Mouse (Mus musculus) kidney, postnatal 10 days (tissue): ENCODE measurements around the gene Tlcd2.

Experiments used
- DNase-seq: peaks from one replicate; pipeline ENCODE4 v3.0.0; 2021; ENCODE audit warnings: mixed read lengths

Gene Tlcd2

DNA sequence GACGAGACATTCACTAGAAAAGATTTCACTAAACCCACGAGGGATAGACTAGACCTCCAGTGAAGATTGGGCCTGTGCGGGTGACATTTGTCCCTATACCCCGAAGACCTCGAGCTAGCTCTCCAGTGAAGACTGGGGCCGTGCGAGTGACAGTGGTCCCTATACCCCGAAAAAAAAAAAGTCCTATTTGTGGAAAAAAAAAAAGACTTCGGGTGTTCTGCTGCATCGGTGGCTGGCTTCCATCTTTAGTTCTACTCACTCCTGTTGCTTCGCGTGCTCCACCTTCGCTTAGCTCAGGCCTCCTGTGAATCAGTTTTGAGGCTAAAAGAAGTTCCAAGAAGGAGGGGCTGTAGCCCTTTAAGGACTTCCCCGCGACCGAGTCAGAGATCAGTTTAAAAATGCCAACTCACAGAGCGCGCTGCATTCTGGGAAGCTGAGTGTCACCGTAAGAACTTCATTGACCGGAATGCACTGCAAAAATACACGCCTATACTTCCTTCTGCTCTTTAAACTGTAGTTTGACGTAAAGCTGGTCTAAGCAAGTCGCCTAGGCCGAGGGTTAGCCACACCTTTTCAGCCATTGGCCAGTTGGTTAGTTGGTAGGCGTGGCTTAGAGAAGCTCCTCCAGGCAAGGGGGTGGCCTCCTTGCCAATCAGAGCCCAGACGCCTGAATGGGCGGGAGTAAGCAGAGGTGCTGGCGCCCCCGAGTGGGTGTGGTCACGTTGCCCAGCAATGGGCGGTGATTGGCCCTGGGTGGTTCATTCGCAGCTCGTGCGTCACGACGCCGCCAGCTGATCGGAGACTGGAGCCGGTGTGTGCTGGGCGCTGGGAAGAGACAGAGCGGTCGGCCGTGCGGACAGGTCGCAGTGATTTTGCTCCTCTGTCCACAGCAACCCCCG, at the start of gene Tlcd2:
Tlcd2 (plus strand) TSS at position 872 of the 899 bp plus-strand sequence.
- DNase-seq = peak; percentile 100

DNA sequence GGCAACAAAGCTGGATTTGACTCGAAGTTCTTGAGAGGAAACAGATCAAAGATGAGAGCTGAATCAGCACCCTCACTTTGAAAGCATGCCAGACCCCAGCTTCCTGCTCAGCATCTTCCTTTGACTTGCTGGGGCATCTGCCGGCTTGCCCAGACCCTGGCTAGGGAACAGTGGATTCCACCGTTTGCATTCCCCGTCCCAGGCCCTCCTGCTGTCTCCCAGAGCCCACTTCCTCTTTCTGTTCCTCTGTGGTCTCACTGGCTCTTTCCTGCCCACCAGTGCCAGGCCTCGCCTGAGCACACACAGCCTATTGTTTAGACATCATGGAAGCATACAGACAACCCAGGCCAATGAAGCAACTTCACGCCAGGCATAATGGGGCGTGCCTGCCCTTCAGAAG, 46.4 kb upstream of the Tlcd2 start:
- DNase-seq = no peak

DNA sequence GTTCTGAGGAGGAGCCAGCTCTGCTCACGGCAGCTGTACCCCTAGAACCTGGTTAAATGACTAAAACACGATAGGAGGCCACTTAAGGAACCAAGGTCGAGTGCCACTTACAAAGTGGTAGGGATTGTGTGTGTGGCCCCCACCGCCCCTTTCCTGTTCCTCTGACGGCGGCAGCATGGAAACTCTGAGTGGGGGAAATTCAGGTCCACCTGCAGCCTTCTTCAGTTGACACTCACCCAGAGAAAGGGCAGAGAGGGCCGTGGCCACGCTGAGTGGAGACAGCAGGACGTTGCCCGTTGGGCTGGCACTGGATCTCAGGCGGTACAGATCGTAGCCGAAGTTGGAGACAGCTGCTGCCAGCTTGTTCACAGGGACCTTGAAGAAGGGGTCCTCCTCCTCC, 45.5 kb upstream of the Tlcd2 start:
- DNase-seq = no peak

DNA sequence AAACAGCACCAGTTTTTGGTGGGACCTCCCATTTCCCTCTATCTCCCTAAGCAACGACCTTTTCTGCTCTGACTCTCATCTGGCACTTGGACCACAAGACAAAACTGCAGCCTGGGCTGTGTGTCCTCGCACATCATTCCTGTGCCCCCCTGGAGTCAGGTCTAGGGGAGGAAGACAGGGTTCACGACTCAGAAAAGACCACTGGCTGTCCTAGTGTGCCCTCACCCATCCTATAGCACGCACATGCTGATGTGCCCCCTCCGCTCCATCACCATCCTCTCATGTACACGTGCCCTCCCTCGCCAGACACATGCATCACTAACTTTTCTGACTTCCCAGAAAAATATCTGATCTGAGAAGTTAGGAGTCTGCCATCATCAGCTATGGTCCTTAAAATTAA, 41.5 kb upstream of the Tlcd2 start:
- DNase-seq = no peak

DNA sequence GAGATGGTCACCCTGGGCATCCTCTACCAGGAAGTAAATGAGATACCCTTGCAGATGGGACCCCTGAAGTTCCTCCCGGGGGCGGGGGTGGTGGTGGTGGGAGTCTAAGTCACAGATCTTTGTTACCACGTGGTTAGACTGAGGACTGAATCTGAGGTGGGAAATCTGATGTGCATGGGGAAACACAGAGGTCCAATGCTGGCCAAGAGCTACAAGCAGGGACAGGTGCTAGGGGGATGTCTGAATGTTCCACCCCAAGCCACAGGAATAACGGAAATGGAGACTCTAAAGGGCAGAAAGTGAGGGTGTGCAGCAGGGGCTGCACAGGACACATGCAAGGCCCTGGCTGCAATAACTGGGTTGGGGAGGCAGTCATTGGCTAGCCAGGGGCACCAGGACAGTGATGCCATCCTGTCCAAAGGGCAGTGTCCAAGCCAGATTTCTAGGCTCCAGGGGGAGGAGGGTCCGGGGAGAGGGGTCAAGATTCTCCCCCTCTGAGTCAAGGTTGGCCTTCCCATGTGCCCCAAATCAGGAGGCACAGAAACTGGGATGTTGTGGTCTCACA, 40.6 kb upstream of the Tlcd2 start:
- DNase-seq = no peak

DNA sequence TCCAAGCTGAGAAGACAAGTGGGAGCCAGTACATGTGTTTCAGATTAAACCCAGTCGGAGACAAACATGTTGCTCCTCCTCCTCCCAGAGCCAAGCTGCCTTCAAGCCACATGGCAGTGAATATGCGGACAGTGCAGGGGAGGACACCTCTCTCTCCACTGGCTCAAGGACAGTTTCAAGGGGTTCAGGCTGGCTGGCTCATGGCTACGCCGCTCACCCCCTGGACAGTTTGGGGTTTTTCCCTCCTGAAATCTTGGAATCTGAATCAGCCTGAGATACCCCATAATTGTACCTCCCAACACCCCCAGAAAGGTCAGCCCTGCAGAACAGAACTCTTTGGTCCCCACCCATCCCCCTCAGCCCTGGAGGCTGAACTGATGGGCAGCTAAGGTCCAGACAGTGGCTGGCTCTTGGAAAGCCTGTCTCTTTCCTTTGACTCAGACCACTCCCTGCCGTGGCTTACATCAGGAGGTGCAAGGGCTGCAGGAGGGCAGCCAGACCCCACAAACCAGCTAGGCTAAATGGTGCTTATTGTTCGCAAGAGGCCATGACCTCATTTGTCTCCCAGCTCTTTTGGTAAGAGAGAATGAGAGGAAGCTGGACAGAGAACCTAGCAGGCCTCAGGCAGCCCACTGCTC, 40.0 kb upstream of the Tlcd2 start:
- no peak for DNase-seq

DNA sequence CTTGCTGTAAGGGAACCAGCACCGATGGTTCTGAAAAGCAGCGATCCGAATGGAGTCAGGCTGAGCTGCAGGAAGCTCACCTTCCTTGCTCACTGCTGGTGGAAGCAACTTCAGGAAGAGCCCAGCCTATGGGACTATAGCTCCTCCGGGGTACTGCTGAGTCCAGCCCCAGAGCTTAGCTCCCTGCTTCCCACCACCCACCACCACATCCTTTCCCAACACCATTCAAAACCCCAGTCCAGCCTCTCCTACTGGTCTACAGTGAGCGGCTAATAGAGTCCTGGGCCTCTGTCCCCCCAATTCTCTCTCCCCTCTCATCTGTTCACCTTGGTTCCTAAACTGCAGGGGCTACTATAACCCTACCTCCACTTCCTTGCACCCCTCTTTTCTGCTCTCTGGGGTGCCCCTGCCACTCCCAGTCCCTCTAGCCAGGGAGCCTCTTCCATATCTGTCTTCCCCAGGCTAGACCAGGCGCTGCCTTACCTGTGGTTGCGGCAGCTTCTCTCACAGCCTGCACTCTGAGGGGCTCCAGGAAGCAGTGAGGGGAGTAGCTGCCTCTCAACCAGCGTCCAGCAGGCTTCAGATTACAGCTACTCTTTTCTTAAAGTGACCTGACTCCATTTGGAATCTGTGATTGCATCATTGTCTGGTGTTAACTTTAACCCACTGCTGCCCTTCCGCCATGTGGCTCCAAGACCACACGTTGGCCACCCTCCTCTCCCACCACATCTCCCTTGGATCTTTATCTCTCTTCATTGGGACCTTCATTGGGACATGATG, 39.3 kb upstream of the Tlcd2 start, which contains the start of gene Serpinf1:
Serpinf1 (minus strand) TSS at position 689 of the 780 bp plus-strand sequence.
- no peak for DNase-seq

DNA sequence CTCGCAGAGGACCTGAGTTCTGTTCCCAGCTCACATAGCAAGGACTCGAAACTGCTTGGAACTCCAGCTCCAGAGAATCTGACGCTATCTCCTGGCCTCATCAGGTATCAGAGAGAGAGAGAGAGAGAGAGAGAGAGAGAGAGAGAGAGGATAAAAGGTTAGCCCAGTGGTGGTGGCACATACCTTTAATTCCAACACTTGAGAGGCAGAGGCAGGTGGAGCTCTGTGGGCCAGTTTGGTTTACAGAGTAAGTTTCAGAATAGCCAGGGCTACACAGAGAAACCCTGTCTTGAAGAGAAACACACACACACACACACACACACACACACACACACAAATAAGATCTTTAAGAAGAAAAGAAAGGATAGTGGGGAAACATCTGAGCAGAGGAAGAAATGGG, 38.4 kb upstream of the Tlcd2 start:
- no peak for DNase-seq

DNA sequence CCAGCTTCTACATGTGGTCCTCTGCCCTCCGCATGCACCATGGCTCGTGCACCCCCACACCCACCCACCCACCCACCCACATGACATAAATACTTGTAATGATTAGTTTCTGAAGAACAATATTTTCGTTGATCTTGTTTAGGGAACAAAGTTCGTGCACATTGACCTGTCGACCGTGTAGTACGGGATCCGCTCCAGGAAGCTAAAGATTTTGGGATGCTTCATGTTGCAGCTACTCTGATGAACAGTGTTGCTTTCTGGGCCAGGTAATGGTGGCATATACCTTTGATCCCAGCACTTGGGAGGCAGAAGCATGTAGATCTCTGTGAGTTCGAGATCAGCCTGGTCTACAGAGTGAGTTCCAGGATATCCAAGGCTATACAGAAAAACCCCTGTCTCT, 37.5 kb upstream of the Tlcd2 start:
- DNase-seq = no peak

DNA sequence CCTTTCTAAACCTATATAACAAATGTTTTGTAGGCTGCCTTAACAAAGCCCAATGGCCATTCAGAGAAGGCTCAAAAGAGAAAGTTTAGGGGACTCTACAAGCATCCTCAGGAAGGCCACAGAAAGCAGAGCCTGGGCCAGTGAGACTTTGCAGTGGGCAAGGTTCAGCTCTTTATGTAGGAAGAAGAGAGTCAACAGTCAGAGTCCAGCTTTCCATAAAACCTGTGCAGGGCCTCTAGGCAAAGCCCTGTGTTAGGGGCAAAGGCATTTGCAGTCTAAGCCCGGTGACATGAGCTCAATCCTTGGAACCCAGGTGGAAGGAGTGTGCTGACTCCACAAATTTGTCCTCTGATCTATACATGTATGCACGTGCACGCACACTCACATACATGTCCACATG, 37.1 kb upstream of the Tlcd2 start:
- no peak for DNase-seq

DNA sequence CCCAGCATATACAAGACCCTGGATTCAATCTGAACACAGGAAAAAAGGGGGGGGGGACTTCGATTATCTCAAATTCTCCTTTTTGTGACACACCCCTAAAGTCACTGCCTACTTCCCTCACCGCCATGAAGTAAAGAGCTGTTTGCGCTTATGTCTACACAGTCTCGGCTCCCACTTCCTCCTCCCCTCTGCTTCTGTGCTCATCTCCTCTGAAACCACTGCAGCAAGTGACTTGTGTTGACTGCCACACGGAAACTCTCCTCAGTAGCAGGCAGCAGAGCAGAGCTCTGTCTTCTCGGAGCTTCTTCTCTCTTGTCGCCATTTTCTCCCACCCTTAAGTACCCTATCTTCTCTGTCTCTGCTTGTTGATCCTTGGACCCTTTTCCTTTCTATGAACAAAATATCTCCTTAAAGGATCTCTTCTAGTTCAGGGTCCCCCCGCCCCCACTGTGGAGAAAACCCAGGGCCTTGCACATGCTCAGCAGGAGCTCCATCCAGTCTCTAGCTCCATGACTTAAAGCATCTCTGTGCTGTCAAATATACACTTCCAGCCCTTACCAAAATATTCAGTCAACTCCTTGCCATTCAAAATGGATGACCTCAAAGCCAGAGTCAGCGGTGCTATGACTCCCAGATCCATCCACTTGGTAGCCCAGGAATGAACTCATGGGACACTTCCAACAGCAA, 32.4 kb upstream of the Tlcd2 start:
- DNase-seq = no peak

DNA sequence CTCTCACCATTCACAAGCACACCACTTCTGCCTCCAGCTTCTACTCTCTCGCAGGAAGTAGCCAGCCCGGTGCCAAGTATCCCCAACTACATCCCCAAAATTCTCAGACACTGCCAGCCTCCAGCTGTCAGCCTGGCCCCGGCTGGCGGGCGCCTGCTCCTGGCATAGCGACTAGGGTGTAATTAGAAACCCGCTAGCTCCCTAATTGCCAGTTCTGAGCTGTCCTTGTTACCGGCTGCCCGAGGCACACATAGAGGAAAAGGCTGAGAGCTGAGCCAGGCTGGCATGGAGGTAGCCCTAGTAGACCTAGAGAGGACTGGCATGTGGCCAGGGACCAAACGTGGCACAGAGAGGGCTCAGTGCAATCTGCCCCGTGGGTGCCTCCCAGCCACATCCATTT, 30.2 kb upstream of the Tlcd2 start:
- DNase-seq = no peak

DNA sequence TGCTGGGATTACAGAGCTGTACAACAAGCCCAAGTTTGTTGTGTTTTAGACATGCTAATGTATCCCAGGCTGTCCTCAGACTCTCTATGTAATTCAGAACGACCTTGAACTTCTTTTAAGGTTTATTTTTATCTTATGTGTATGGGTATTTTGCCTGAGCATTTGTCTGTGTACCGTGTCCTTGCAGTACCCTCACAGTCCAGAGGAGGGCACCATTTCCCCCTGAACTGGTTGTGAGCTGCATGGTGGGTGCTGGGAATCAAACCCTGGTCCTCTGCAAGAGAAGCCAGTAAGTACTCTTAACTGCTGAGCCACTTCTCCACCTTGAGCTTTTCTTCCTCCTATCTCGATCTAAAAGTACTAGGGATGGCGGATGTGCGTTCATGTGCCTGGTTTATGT, 27.4 kb upstream of the Tlcd2 start:
- DNase-seq = no peak

DNA sequence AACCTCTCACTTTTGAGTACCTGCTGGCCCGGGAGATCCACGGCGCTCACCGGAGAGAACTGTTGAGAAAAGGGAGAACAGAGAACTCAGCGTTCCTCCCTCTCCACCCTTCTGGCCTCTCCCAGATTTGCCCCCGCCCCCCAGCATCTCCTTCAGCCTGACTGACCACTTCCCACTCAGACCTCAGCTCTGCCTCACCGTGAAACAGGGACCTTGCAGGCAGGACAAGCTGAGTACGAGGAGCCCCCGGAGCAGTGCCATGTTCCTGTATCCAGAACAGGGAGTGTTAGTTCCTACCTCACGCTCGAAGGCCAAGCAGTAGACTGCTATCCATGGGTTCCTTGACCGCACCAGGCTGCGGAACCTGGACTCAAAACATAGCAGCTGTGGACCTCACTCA, 23.3 kb upstream of the Tlcd2 start:
- no peak for DNase-seq

DNA sequence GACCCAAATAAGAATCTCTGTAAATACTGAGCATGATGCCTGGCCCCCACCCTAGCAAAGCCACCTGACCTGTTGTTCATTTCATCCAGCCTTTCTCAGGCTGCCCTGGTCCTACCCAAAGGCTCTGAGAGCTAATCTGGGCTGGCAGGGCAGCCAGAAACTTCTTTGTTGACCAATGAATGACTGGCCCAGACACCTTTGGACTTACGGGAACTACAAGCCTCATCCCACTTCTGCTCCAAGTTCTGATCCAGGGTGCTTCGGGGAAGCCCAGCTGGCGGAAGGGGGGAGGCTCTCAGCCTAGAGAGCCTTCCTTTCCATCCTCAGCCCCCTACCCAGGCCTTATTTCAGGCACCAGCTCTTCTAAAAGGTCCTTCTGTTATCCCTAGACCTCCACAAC, 22.7 kb upstream of the Tlcd2 start:
- DNase-seq = no peak

DNA sequence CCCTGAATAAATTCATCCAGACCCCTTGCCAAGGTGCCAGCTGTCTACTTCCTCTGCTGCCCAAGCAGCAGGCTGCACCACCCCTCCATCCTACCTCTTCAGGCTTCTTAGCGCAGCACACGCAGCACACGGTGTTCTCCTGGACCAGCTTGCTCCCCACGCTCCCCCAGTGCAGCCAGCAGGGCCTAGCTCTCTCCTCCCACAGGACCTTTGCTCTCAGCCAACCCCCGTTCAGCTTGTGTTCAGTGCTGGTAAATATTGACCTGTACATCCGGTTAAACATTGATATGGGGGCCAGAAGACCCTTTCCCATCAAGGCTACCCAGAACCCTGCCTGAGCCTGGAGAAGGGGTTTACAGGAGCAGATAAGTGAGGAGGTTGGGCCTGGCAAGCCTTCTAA, 22.2 kb upstream of the Tlcd2 start, which contains the start of gene Serpinf2:
Serpinf2 (minus strand) TSS at position 229 of the 400 bp plus-strand sequence.
- peak; percentile 52 for DNase-seq

DNA sequence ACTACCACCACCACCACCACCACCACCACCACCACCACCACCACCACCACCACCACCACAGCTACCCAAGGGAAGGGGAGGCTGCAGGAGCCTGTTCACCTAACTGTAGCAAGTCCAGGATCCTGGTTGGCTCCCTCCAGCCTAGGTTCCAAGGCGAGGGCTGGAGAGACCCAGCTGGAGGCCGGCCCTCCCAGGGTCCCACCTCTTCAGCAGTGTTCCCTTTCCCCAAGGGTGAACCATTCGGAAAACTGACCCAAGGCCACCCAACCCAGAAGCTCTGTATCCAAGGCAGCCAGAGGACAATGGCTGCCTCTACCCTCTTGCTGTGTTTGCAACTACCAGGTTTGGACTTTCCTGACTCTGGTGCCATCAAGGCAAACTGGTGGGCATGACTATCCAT, 21.6 kb upstream of the Tlcd2 start:
- DNase-seq = no peak

DNA sequence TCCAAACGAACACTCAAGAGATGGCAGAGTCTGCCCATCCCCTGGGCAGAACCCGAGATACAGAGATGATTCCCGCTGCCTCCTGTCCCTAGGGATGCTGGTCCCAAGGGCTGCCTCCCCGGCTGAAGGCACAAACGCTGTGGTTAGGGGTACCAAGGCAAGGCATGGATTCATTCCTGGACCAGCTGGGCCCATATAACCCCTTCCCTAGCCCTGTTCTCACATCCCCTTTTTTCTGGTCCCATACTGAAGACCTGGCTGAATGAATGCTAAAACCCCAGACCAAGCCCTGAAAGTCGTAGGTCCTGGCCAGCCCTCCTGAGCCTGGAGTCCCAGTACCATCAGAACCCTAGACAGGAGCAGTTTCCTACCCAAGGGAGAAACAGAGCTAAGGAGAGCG, 20.5 kb upstream of the Tlcd2 start:
- no peak for DNase-seq

DNA sequence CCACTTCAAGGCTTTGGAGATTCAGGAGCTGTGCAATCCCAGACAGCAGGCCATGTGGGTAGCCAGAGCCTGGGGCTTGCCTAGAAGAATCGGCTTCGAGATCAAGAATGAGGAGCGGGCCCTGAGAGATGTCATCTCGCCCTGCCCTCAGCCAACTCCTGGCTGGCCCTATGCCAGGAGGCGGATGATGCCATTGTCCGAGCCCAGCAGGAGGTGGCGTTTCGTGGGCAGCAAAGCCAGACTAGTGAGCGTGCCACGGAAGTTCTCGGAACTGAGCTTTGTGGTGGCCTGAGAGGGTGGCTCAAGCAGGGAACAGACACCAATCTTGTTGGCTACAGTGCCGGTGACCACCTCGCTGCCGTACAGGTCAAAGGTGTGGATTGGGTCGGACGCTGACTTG, 19.9 kb upstream of the Tlcd2 start:
- no peak for DNase-seq

DNA sequence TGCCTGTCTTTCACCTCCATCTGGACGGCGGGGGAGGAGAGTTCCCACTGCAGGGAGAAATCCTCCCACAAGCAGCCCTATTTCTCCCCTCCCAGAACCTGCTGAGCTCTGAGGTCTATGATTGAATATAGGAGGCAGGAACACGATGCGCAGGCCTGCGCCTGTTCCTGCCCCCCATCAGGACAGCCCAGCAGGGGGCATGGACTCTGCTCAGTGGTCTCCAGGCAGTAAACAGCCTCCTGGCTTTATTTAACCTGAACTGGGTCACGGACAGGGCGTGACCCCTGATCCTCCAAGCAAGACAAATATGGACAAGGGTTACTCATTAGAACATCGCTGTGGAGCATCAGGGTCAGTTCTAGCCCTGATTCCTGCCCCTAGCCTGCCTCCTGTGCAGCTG, 17.8 kb upstream of the Tlcd2 start:
- peak; percentile 74 for DNase-seq

DNA sequence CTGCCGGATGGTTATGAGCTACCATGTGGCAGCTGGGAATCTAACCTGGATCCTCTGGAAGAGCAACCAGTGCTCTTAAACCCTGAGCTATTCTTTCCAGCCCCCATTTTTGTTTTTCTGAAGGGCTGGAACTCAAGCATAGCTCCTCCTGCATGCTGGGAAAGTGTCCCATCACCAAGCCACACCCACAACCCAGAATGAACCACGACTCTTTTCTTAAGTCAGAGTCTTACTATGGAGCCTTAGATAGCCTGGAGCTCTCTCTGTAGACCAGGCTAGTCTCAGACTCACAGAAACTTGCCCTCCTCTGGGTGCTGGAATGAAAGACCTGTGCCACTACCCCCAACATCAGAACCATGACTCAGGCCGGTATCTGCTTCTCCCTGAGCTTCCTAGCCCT, 12.9 kb upstream of the Tlcd2 start:
- no peak for DNase-seq

DNA sequence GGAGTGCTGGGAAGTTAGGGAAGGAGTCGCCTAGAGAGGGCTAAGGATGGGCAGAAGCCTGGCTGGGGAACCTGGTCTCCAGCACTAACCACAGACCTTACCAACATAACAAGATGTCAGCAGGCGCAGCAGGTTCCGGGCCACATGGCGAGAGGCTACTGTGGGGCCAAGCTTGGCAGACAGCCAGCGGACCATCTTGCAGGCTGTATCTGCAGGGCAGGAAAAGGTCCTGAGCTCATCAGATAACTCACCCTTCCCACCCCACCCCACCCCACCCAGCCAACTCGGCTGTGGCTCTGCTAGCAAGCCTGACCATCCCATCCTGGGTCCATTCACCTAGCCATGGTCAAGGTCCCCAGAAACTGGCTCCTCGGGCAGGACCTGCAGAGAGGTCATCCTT, 11.8 kb upstream of the Tlcd2 start:
- no peak for DNase-seq
